Mouse (Mus musculus) c-Kit-positive CD71-positive TER-119-negative erythroid progenitor cells, embryonic 14.5 days (primary cell): ENCODE results near the gene Trp53bp1.

Experiments
- DNase-seq: peaks from one replicate; pipeline ENCODE4 v3.0.0-alpha.2; 2013; ENCODE audit warnings: low read depth

The Trp53bp1 gene

DNA sequence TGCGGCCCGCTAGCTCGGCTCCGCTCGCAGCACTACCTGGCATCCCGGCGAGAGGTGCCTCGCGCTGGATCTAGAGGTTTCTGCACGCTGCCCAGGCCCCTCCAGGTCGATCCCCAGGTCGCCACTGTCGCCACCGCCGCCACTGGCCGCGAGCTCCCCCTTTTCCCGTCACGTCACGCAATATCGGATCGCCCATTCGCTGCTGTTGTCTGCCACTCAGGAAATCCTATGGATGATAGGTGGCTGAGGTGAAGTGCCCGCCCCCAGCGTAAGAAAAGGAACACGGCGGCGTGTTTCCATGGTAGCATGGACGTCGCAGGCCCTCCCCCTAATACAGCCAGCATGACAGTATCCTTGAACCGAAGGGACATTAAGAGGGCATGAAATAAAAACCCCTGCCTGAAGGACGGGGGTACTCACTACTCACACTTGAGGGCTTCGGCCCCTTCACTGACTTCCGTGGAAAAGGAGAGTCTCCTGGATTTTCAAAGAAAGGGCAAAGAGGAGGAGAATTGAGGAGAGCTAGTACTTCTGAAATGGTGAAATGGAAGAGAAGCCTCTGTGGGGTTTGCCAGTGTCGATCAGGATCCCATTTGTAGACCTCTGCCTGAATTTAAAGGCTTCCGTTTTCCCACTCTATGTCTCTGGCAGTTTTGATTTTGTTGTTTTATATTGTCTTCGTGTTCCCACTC is at the start of gene Trp53bp1:
TSS of gene Trp53bp1 (minus strand) at position 172 of the 692 bp plus-strand sequence.
- peak; percentile 92 for DNase-seq

DNA sequence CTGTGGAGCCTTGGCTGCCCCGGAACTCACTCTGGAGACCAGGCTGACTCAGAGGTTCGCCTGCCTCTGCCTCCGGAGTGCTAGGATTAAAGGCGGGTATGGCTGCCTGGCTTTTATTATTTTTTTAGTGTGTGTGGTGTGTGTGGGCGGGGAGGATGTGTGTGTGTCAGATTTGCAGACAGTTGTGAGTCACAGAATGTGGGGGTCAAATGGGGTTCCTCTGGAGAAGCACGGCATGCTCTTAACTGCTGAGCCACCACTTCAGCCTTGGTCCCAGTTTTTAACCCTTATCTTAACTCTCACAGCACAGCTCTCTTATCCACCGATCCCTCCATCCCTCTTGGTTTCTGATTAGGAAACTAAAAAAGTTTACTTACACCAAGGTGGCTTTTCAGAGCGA is 45.1 kb upstream of the Trp53bp1 start:
- DNase-seq = no peak

DNA sequence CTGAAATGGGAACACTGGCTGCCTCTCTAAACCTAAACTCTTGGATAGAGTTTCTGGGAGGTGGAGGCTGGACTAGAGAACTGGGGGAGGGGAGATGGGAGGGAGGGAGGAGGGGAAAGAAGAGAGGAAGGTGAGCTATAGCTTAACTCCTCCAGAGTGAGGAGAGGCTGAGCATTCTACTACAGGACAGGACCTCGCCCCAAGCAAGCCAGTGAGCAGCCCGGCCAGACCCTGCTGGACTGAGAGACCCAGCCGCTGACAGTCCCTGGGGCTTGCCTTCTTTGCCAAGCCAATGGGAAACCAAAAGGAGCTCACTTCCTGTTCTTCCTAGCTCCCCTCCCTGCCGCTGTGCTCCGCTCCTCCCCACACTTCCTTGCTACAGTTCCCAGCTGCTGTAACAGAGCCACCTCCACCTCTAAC is 37.8 kb upstream of the Trp53bp1 start:
- no peak for DNase-seq

DNA sequence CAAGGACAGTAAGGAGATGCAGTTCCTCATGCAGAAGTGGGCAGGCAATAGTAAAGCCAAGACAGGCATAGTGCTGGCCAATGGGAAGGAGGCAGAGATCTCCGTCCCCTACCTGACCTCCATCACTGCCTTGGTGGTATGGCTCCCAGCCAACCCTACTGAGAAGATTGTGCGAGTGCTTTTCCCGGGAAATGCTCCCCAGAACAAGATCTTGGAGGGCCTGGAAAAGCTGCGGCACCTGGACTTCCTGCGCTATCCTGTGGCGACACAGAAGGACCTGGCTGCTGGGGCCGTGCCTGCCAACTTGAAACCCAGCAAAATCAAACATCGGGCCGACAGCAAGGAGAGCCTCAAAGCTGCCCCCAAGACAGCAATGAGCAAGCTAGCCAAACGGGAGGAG is 28.8 kb upstream of the Trp53bp1 start:
- DNase-seq = no peak

DNA sequence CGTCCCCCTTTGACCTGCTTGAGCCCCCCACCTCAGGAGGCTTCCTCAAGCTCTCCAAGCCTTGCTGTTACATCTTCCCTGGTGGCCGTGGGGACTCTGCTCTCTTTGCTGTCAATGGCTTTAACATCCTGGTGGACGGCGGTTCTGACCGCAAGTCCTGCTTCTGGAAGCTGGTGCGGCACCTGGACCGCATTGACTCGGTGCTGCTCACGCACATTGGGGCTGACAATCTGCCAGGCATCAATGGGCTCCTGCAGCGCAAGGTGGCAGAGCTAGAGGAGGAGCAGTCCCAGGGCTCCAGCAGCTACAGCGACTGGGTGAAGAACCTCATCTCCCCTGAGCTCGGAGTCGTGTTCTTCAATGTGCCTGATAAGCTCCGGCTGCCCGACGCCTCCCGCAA is 28.3 kb upstream of the Trp53bp1 start:
- no peak for DNase-seq

DNA sequence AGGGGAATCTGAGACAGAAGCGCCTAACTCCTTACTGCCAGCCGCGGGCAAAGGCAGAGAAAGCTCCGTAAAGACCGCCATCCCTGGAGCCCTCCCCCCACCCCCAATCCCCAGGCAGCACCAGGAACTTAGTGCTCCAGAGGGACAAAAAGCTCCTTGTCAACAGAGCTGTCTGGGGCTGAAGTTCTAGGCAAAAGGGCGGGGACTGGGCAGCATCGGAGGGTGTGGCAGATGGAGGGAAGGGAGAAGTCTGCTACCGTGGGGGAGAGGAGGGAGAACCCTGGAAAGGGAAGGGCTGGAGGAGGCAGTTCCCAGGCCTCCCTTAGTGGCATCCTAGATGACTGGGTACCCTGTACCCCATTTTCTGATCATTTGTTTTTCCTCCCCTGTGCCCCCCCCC is 26.9 kb upstream of the Trp53bp1 start:
- no peak for DNase-seq

DNA sequence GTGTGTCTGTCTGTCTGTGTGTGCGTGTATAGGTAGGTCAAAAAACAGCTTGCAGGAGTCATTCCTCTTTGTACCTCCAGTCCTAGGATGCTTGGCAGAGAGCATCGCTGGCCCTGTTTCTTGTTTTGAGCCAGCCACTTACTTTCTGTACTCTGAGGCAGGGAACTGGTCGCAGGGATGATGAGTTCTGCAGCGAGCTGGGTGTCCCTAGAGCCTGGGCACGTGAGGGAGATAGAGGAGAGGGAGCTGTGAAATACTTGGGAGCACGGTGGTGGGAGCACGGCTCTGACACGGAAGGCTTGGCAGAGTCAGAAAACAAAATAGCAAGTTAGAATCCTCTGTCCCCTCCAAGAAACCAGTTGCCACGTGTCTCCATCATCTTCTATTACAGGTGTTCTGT is 26.5 kb upstream of the Trp53bp1 start:
- DNase-seq = no peak

DNA sequence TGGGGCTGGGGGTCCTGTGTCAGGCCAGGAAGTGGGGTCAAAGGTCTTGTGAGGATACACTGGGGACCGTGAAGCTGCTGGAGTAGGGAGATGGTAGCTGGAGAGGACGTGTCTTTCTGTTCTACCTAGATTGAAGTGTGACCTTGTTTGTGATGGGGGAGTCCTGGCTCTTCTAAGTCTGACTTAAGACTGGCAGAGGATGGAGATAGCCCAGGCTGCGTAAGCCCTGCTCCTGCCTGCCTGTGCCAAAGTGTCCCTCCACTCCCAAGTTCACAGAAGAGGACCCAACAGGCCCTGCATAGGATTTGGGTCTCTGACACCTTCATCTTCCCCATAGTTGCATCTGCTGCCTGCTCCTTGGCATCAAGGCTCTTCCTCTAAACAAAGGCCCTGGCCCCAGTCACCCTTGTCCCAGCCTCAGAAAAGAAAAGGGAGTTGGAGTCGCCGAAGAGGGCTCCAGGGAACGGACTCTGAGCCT is 25.6 kb upstream of the Trp53bp1 start:
- no peak for DNase-seq

DNA sequence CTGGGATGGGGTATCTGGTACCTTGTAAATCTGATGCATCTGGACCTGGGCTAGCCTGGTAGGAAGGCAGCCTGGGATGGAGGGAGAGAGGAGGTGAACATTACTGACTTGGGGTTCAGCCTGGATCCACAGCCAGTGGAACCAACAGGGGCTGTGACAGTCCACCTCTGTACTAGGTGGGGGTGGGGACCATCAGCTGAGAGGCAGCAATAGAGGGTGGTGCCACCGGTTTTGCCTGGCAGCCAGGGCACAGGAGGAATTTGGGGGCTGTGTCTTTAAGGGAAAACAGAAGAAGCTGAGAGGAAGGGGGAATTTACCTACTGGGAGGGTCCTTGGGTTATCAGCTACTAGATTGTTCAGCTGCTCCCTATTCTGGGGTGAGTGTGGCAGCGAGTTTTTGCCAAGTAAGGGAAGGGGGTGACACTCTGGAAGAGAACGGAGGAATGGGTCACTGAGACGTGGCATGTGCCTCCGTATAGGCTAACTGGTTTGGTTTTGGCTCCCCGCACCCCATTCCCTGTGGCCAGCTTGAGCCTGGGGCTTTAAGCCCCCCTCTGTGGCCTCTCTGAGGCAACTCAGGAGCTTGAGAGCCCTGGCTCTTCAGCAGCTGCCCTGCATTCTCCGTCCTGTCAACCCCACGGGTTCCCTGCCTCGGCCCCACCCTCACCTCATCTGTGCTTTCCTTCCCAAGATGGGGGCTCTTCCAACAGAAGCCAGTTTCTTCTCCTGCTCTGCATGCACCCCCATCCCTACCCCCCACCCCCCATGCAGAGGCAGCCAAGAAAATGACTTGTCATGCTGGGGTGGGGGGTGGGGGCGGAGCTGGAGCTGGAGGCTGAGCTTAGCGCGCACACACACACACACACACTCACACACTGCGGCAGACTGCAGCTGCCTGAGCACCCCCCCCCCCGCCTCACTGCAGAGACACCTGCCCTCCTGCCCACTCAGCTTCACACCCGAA is 24.7 kb upstream of the Trp53bp1 start:
- no peak for DNase-seq

DNA sequence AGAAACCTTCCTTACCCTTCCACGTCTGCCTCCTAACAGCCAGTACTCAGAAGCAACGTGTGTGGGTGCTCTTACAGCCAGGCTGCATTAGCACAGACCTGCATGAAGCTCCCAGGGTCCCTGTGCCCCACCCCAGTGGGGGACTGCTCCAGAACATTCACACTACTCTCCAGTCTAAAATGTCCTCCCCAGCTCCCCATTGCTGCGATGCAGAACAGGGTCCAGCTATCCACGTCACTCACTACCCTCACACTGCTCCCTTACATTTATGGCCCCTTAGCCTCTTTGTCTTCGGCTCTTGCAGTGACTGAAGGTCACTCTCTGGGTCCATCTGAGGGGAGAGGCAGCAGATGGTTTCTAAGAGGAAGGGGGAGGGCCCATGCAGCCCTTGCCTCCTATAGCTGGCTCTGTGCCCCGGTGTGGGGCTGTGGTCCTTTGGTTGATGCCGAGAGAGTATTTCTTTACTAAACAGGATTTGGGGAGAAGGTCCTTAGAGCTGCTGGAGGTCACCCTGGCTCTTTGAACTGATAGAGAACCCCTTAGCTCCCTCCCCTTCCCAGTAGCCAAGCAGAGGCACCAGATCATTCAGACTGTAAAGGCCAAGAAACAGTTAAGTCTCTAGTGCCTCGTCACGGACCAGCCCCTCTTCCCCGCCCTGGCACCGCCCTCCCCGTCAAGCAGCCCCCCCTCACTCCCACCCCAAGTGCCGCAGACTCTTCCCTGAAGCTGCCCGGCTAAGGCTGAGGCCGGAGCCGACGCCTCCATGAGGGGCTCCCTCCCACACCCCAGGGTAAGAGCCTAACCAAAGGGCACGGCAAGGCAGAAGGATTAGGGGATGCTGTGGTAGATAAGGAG is 23.8 kb upstream of the Trp53bp1 start:
- no peak for DNase-seq

DNA sequence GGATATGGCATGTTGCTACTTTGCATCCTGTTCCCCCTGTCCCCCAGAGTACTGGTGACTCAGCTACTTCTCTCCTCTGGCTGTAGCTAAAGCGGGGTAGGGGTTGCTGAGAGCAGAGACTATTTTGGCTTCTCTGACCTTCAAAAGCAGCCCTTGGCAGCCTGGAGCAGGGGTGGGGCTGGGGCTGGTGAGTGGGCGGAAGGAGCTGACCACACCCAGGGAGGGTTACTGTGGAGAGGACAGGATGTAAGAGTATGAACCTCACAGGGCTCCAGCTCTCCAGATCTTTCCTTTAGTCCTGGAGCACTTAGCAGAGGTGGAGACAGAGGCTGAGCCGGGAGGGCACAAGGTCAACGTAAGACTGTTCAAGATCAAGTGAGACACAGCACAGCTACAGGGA is 23.0 kb upstream of the Trp53bp1 start:
- no peak for DNase-seq

DNA sequence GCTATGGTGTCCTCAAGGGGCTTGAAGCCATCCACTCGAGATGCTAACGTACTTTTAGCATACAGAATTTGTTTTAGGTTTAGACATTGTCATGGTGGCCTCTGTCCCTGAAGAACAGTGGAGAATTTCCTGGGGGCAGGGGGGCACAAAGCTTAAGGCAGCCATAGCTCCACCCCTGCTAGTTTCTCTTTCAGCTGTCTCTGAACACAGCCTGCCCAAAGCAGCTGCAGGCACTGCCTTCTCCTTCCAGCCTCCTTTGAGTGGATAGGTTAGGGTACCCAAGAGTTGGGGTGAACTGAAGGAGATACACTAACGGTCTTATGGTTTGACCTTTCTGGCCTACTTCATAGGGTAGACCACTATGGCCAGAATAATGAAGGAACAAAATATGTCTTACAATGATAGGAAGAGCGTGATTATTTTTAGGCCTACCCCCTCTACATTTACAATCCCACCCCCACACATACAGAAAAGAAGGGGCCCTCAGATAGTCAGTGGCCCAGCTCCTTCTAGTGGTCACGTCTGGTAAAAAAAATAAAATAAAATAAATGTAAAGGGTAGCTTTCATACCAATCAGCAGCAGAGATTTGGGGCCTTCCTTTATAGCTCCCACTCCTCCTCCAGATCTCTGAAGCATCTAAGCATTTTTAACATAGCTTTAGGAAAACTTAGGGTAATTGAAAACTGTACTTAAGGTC is 21.3 kb upstream of the Trp53bp1 start:
- no peak for DNase-seq

DNA sequence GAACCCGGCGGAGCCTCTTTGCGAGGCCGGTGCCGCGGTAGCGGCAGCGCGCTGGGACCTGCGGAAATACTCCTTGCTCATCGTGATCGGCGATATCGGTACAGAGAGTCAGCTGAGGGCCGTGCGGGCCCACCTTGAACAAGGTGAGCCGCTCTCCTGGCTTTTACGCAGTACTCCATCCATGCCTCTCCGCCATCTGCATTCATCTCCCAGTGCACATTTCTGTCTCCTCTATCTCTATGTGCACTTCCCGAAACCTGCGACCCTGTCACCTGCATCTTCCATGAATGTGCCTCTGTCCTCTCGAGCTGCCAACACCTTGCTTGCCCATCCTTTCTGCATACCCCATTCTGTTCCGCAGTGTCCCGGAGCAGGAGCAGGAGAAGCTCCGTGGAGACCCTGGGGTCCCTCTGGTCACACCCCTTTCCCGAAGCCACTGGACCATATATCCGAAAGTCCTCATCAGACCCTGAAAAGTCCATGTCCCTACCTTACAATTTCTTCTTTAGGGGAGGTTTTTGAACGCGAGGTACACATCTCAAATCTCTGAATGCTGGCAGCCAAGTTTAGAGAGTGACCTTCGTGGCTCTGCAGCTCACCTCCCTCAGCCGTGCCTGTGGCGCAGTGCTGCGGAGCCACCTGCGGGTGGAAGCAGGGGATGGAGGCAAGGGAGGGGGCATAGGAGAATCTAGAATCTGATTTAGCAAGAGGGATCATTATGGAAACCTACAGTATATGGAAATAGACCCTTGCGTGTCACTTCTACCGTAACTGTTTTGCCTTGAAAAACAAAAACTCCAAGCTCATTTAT is 18.7 kb upstream of the Trp53bp1 start:
- no peak for DNase-seq

DNA sequence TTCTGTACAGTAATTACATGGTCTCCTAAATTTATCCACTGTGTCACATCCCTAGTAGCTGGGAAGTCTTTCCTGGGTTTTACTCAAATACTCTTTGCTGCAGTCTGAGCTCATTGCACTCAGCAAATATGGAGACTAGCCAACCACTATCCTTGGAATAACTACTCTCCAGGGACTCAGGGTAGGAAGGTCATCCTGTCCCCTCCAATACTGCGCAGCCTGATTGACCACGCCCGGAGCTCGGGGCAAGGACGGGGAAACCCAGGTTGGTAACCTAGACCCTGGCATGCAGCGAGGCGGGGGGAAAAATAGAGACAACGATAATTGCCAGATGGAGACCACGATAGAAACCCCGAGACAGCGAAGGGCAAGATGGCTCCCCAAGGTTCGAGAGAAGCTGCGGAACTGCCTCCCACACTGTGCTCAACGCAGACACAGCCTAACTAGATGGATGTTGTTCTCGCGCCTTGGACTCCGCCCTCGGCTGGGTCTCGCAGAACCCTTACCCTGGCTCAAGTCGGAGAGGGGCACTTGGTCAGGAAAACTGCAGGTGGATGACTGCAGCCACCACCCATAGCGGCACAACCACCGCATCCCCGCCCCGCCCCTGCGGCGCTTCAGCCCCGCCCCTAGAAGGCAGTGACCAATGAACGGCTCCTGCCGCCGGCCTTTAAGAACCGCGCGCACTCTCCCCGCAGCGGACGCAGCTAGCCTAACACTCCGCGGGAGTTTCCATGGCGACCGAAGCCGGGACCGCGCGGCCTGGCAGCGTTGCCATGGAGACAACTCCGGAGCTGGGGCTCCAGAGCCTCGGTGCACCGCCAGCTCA is 17.9 kb upstream of the Trp53bp1 start, which contains the start of gene Map1a:
TSS of gene Map1a (plus strand) at position 700 of the 829 bp plus-strand sequence.
- DNase-seq = peak; percentile 83

DNA sequence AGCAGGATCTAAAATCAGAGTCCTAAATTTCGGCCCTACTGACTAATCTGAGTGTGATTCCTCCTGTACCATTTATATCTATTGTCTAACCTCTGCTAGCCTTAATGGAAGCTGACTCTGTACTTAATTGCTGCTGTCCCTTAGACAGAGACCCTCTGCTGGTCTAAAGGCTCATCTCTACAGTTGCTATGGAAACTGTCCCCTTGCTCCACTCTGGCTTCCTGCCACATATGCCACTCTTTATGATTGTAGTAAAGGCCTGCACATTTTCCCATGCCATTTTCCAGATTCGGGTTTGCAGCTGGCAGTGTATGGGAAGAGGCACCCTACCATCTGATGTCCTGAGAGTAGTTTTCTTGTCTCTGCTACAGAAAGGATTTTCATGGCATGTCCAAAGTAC is 16.6 kb upstream of the Trp53bp1 start:
- DNase-seq = no peak

DNA sequence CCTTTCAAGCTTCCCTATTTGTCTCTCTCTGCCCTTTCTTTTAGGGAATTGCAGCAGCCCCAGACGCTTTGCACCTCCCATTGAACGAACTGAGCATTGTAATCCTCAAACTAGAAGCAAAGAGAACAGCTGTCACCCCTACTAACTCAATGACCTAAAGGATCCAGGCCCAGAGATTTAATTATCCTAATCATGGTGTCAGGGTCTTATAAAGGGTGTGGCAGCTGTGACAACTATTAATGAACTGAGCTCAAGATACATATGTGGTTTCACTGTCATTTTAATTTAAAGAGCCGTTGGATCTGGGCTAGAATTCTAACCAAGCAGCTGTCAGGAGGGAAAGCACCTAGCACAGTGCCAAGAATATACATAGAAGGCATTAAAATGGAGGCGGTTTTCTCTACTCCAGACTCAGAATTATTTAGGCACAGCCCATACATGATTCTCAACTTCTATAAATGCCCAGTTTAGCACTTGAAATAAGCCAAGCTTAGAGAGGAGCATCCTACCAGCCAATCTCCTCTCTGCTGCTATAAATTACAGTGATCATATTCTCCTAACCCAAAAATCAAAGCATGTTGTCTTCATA is 815 bp upstream of the Trp53bp1 start:
- DNase-seq = no peak

DNA sequence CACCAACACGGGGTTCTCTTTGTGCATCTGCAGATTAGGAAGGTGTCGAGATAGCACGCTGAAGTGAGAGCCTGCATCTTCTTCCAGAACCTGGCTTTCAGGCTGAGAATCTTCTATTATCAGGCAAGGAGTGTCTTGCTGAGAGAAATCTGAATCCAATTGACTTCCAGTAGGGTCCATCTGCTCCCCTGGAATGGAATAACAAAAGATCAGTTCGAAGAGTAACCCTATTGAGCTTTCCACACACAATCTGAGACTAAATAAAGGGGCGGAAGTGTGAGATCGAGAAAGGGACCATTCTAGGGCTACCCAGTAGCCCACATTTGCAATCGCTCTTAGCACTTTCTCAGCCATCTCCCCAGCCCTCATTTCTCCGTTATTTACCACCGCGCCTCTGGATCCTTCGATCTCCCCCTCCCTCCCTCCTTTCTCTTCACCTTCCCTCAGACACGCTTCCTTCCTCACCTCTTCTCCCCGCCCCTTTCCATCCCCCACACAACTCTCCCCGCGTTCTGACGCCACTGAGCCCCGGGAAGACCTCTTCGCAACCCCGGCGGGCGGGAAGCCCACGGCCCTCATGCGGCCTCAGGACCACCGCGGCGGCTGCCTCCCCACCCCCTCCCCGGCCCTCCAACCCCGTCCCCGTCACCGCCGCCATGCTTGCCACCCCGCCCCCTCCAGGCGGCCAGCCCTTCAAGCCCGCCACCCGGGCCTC is 529 bp downstream of the Trp53bp1 start:
- no peak for DNase-seq

DNA sequence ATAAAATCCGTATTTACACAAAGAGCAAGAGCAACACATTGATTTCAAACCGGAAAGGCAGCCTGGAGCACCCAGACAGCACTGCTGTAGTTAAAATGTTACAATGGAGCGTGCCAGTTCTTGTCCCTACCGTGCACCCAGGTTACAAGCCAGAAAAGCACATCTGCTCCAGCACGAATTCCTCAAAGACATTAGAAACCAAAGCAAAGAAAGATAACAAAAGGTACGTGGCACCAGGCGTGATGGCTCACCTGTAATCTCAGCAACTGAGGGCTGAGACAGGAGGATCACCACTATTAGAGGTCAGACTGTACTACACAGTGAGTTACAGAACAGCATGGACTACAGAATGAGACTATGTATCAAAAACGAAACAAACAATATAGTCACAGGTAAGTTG is 2.8 kb downstream of the Trp53bp1 start:
- DNase-seq = no peak

DNA sequence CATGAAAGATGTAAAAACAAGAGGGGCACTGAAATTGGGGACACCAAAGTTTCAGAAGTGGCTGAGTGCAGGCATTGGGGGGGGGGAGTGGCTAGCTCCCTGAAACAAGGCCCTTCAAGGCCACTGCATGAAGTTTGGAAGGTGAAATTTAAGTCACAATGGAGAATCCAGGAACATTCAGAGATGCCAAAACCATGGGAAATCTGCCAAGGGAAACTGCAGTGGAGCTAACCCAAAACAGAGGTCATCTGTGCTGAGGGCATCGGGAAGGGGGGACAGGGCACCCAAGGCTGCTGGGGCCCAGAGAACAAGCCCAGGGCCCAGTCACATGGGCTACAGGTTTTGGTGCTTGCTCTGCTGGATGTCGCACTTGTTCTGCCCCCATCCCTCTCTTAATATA is 21.4 kb downstream of the Trp53bp1 start:
- DNase-seq = no peak
